Mouse (Mus musculus) midbrain, embryonic 11.5 days (tissue): ENCODE results near the gene Sdf2. TPM values are rescaled to one million over a fixed set of nuclear protein-coding genes. Genes with fewer than 3 reads are reported as not detected.
A peak's percentile ranks its signal among the peaks of the same experiment; 100 is the strongest.

Experiments used
- ATAC-seq: fragments of 200-750 bp; cut with Nextera tagmentation; 2 replicates; pipeline ENCODE4 v1.8.0; 2017; ENCODE audit warnings: moderate TSS enrichment, moderate library complexity; ENCODE audit not compliant: low FRiP score
- DNase-seq: peaks from one replicate; pipeline ENCODE4 v3.0.0; 2015; ENCODE audit warnings: low spot score; ENCODE audit errors: missing footprints
- H3K27ac ChIP-seq: fragments of 300-500 bp; sonication (generic); 2 replicates; pipeline ENCODE4 v1.5.1; 2014; ENCODE audit warnings: low read depth, low read length
- H3K27me3 ChIP-seq: fragments of 300-500 bp; sonication (generic); 2 replicates; pipeline ENCODE4 v1.6.1; 2014; ENCODE audit warnings: mild to moderate bottlenecking, low read length, moderate library complexity, mixed read lengths; ENCODE audit not compliant: control insufficient read depth, insufficient read depth
- H3K36me3 ChIP-seq: fragments of 300-500 bp; sonication (generic); 2 replicates; pipeline ENCODE4 v1.6.1; 2014; ENCODE audit warnings: mild to moderate bottlenecking, low read length, moderate library complexity, mixed read lengths; ENCODE audit not compliant: control insufficient read depth, insufficient read depth
- H3K4me1 ChIP-seq: fragments of 300-500 bp; sonication (generic); 2 replicates; pipeline ENCODE4 v1.6.1; 2014; ENCODE audit warnings: low read length; ENCODE audit not compliant: control insufficient read depth, insufficient read depth
- H3K4me2 ChIP-seq: fragments of 300-500 bp; sonication (generic); 2 replicates; pipeline ENCODE4 v1.6.1; 2014; ENCODE audit warnings: mild to moderate bottlenecking, moderate library complexity
- H3K4me3 ChIP-seq: fragments of 300-500 bp; sonication (generic); 2 replicates; pipeline ENCODE4 v1.5.1; 2014; ENCODE audit warnings: low read depth, low read length
- H3K9ac ChIP-seq: fragments of 300-500 bp; sonication (generic); 2 replicates; pipeline ENCODE4 v1.6.1; 2014; ENCODE audit warnings: low read length
- H3K9me3 ChIP-seq: fragments of 300-500 bp; sonication (generic); 2 replicates; pipeline ENCODE4 v1.6.1; 2016; ENCODE audit warnings: low read length; ENCODE audit not compliant: control insufficient read depth
- WGBS: fragments of 180-500 bp; shearing (Covaris S2); extraction: QIAGEN DNeasy Blood & Tissue Kit; methylation state at CpG from one replicate; pipeline ENCODE4 v1.1.7; 2014; 5-methylcytosine and 5-hydroxymethylcytosine counted together
- polyA plus RNA-seq: library from polyadenylated mRNA; unstranded; fragments of >200 nt; fragmentation: Nextera tagmentation; extraction: Ambion mirVana; gene quantifications from 2 replicates; pipeline ENCODE4 v1.2.1, GENCODE M21; 2014

Sdf2 gene
- polyA plus RNA-seq, 1 experiment from 2014 or later, result 58.5 TPM

GRCm38 (mm10) chr11:78213086-78213817, 32.3 kb upstream of the Sdf2 start:
- ATAC-seq (no peak), DNase-seq (no peak)
- H3K27ac ChIP-seq, result no peak overlapping the region
- H3K36me3 ChIP-seq, result peaks cover 36% of the 10 kb centered on the region
- H3K4me3 ChIP-seq, result no peak overlapping the region
- WGBS, result 95% methylated on average over 14 of the region's 14 CpGs
- no peaks in the 10 kb centered on the region for H3K27me3 ChIP-seq
- H3K4me1 ChIP-seq, result no peaks in the 10 kb centered on the region
- H3K9me3 ChIP-seq, result no peaks in the 10 kb centered on the region
- no peak overlapping the region for H3K9ac ChIP-seq
- H3K4me2 ChIP-seq, result no peak overlapping the region

GRCm38 (mm10) chr11:78215709-78216317, 29.7 kb upstream of the Sdf2 start:
- H3K27me3 ChIP-seq, result no peaks in the 10 kb centered on the region
- no peak overlapping the region for H3K9ac ChIP-seq
- DNase-seq (no peak), ATAC-seq (no peak)
- no peak overlapping the region for H3K4me3 ChIP-seq
- H3K4me2 ChIP-seq, result no peak overlapping the region
- H3K36me3 ChIP-seq, result peaks cover 44% of the 10 kb centered on the region
- H3K9me3 ChIP-seq, result no peaks in the 10 kb centered on the region
- H3K4me1 ChIP-seq, result no peaks in the 10 kb centered on the region
- H3K27ac ChIP-seq, result no peak overlapping the region
- WGBS, result 92% methylated on average over 11 of the region's 11 CpGs

- ATAC-seq, result no peak
- peaks cover 46% of the 10 kb centered on the region for H3K36me3 ChIP-seq
- WGBS, result 90% methylated on average over 4 of the region's 4 CpGs
Measured at GRCm38 (mm10) chr11:78223586-78223985, 22.0 kb upstream of the Sdf2 start.

GRCm38 (mm10) chr11:78231518-78231917, 14.0 kb upstream of the Sdf2 start:
- 94% methylated on average over 6 of the region's 6 CpGs for WGBS
- peaks cover 38% of the 10 kb centered on the region for H3K36me3 ChIP-seq
- H3K9ac ChIP-seq, result no peak overlapping the region
- ATAC-seq (no peak), DNase-seq (no peak)
- H3K4me2 ChIP-seq, result no peak overlapping the region
- H3K4me1 ChIP-seq, result no peaks in the 10 kb centered on the region
- no peak overlapping the region for H3K4me3 ChIP-seq
- no peak overlapping the region for H3K27ac ChIP-seq
- H3K27me3 ChIP-seq, result no peaks in the 10 kb centered on the region
- no peaks in the 10 kb centered on the region for H3K9me3 ChIP-seq

More at GRCm38 (mm10) chr11:78223586-78223985, 22.0 kb upstream of the Sdf2 start:
- H3K4me3 ChIP-seq, result no peak overlapping the region
- no peaks in the 10 kb centered on the region for H3K9me3 ChIP-seq
- H3K27me3 ChIP-seq, result no peaks in the 10 kb centered on the region
- H3K9ac ChIP-seq, result no peak overlapping the region
- no peak overlapping the region for H3K4me2 ChIP-seq
- H3K27ac ChIP-seq, result no peak overlapping the region
- H3K4me1 ChIP-seq, result no peaks in the 10 kb centered on the region
- DNase-seq, result no peak

GRCm38 (mm10) chr11:78240193-78240857, 5.2 kb upstream of the Sdf2 start:
- WGBS, result 95% methylated on average over 9 of the region's 9 CpGs
- ATAC-seq, result no peak
- H3K27ac ChIP-seq, result no peak overlapping the region

GRCm38 (mm10) chr11:78245261-78245626, 302 bp upstream of the Sdf2 start:
- peak overlapping the region; percentile 89 for H3K4me2 ChIP-seq
- peaks cover 21% of the 10 kb centered on the region for H3K4me1 ChIP-seq
- peaks cover 2% of the 10 kb centered on the region; the same call in 1 of the 2 replicates for H3K36me3 ChIP-seq
- H3K9me3 ChIP-seq, result no peaks in the 10 kb centered on the region
- WGBS, result under 1% methylated on average over 19 of the region's 19 CpGs
- H3K27ac ChIP-seq, result peak overlapping the region; percentile 74
- peak overlapping the region; percentile 95 for H3K4me3 ChIP-seq
- ATAC-seq, result no peak
- no peaks in the 10 kb centered on the region for H3K27me3 ChIP-seq
- peak overlapping the region; percentile 86 for H3K9ac ChIP-seq
- DNase-seq, result no peak

More at GRCm38 (mm10) chr11:78240193-78240857, 5.2 kb upstream of the Sdf2 start:
- H3K4me1 ChIP-seq, result peaks cover 10% of the 10 kb centered on the region
- DNase-seq, result peak; percentile 41
- no peaks in the 10 kb centered on the region for H3K9me3 ChIP-seq
- peaks cover 3% of the 10 kb centered on the region; the same call in 1 of the 2 replicates for H3K36me3 ChIP-seq
- H3K9ac ChIP-seq, result no peak overlapping the region
- no peak overlapping the region for H3K4me3 ChIP-seq
- no peaks in the 10 kb centered on the region for H3K27me3 ChIP-seq
- H3K4me2 ChIP-seq, result no peak overlapping the region

- Histone ChIP-seq H3K27me3 (no peaks in the 10 kb centered on the region), H3K36me3 (peaks cover 3% of the 10 kb centered on the region; the same call in 1 of the 2 replicates), H3K4me3 (peak overlapping the region; percentile 95), H3K9me3 (no peaks in the 10 kb centered on the region), H3K4me2 (peak overlapping the region; percentile 89), H3K27ac (no peak overlapping the region), H3K4me1 (peaks cover 21% of the 10 kb centered on the region), H3K9ac (peak overlapping the region; percentile 86)
- ATAC-seq (no peak), DNase-seq (peak; percentile 31)
- 56% methylated on average over 7 of the region's 7 CpGs for WGBS
Measured at GRCm38 (mm10) chr11:78246318-78247011, 919 bp downstream of the Sdf2 start.

- 70% methylated on average over 3 of the region's 3 CpGs for WGBS
Measured at GRCm38 (mm10) chr11:78247012-78247348, 1.4 kb downstream of the Sdf2 start.

More at GRCm38 (mm10) chr11:78247012-78247348, 1.4 kb downstream of the Sdf2 start:
- H3K9me3 ChIP-seq, result no peaks in the 10 kb centered on the region
- H3K27me3 ChIP-seq, result no peaks in the 10 kb centered on the region
- H3K36me3 ChIP-seq, result peaks cover 4% of the 10 kb centered on the region
- DNase-seq, result no peak
- ATAC-seq, result no peak
- no peak overlapping the region for H3K4me2 ChIP-seq
- no peak overlapping the region for H3K27ac ChIP-seq
- H3K4me3 ChIP-seq, result no peak overlapping the region
- H3K9ac ChIP-seq, result no peak overlapping the region
- peaks cover 21% of the 10 kb centered on the region for H3K4me1 ChIP-seq
